Mouse (Mus musculus) hindbrain, embryonic 13.5 days (tissue): ENCODE data around the gene Cdc27. TPM values are rescaled to one million over a fixed set of nuclear protein-coding genes. Genes with fewer than 3 reads are reported as not detected.
A peak's percentile ranks its signal among the peaks of the same experiment; 100 is the strongest.

Experiments used
- ATAC-seq: fragments of 200-750 bp; cut with Nextera tagmentation; 2 replicates; pipeline ENCODE4 v1.8.0; 2017; ENCODE audit warnings: moderate TSS enrichment; ENCODE audit not compliant: low FRiP score
- H3K27ac ChIP-seq: fragments of 300-500 bp; sonication (generic); 2 replicates; pipeline ENCODE4 v1.5.1; 2015; ENCODE audit warnings: inconsistent platforms, mild to moderate bottlenecking, moderate library complexity
- H3K27me3 ChIP-seq: fragments of 300-500 bp; sonication (generic); 2 replicates; pipeline ENCODE4 v1.6.1; 2015; ENCODE audit warnings: mild to moderate bottlenecking, inconsistent platforms
- H3K36me3 ChIP-seq: fragments of 300-500 bp; sonication (generic); 2 replicates; pipeline ENCODE4 v1.6.1; 2015; ENCODE audit warnings: mild to moderate bottlenecking, inconsistent platforms
- H3K4me1 ChIP-seq: fragments of 300-500 bp; sonication (generic); replicated peaks from 2 replicates; pipeline ENCODE4 v1.6.1; 2015; ENCODE audit warnings: inconsistent platforms
- H3K4me2 ChIP-seq: fragments of 300-500 bp; sonication (generic); 2 replicates; pipeline ENCODE4 v1.6.1; 2015; ENCODE audit warnings: inconsistent platforms, mild to moderate bottlenecking, moderate library complexity
- H3K4me3 ChIP-seq: fragments of 300-500 bp; sonication (generic); 2 replicates; pipeline ENCODE4 v1.5.1; 2015; ENCODE audit warnings: mild to moderate bottlenecking, inconsistent platforms
- H3K9ac ChIP-seq: fragments of 300-500 bp; sonication (generic); 2 replicates; pipeline ENCODE4 v1.6.1; 2015; ENCODE audit warnings: mild to moderate bottlenecking, inconsistent platforms
- H3K9me3 ChIP-seq: fragments of 300-500 bp; sonication (generic); 2 replicates; pipeline ENCODE4 v1.6.1; 2016; ENCODE audit warnings: inconsistent platforms
- WGBS: fragments of 180-500 bp; shearing (Covaris S2); methylation state at CpG from one replicate; pipeline ENCODE4 v1.1.7; 2015; 5-methylcytosine and 5-hydroxymethylcytosine counted together
- polyA plus RNA-seq: library from polyadenylated mRNA; unstranded; fragments of >200 nt; fragmentation: Nextera tagmentation; extraction: Ambion mirVana; gene quantifications from 2 replicates; pipeline ENCODE4 v1.2.1, GENCODE M21; 2015

Cdc27 gene
- 38.7 and 39.6 TPM in 2 replicates for polyA plus RNA-seq

- ATAC-seq: peak; percentile 95
- peak within 1 kb of the TSS; percentile 90 for H3K27ac ChIP-seq
- H3K27me3 ChIP-seq: 0 out of 2 replicates have a peak, but pooled peaks cover 2% of the 10 kb centered on the region
- peak within 1 kb of the TSS; percentile 87 for H3K4me3 ChIP-seq
- no peaks in the 10 kb centered on the region for H3K9me3 ChIP-seq
- H3K9ac ChIP-seq: peak within 1 kb of the TSS; percentile 99
- no peaks in the 10 kb centered on the region for H3K36me3 ChIP-seq
- H3K4me2 ChIP-seq: peak within 1 kb of the TSS; percentile 75
- peaks cover 28% of the 10 kb centered on the region for H3K4me1 ChIP-seq
- WGBS: under 1% methylated on average over 35 of the region's 35 CpGs
Measured at GRCm38 (mm10) chr11:104550406-104550974, at the start of gene Cdc27, which contains the start of gene Myl4. Gene Cdc27 (minus strand): TSS chr11:104550620. Gene Myl4 (plus strand): TSS chr11:104550663.

GRCm38 (mm10) chr11:104599265-104599945 is 49.0 kb upstream of the Cdc27 start:
- ATAC-seq: no peak
- WGBS: 90% methylated on average over 13 of the region's 13 CpGs

GRCm38 (mm10) chr11:104596365-104596764 is 45.9 kb upstream of the Cdc27 start:
- ATAC-seq: no peak
- WGBS: 84% methylated on average over 10 of the region's 10 CpGs
- Histone ChIP-seq H3K27ac (no peak overlapping the region), H3K4me1 (no peaks in the 10 kb centered on the region), H3K27me3 (no peaks in the 10 kb centered on the region), H3K4me3 (no peak overlapping the region), H3K4me2 (no peak overlapping the region), H3K9me3 (no peaks in the 10 kb centered on the region), H3K9ac (no peak overlapping the region), H3K36me3 (no peaks in the 10 kb centered on the region)

More at GRCm38 (mm10) chr11:104599265-104599945, 49.0 kb upstream of the Cdc27 start:
- Histone ChIP-seq H3K27me3 (no peaks in the 10 kb centered on the region), H3K9me3 (no peaks in the 10 kb centered on the region), H3K4me2 (no peak overlapping the region), H3K36me3 (no peaks in the 10 kb centered on the region), H3K9ac (no peak overlapping the region), H3K4me3 (no peak overlapping the region), H3K4me1 (no peaks in the 10 kb centered on the region), H3K27ac (no peak overlapping the region)

- H3K27me3 ChIP-seq: no peaks in the 10 kb centered on the region
- no peak overlapping the region for H3K4me2 ChIP-seq
- H3K9me3 ChIP-seq: 0 out of 2 replicates have a peak, but pooled peaks cover 5% of the 10 kb centered on the region
- H3K9ac ChIP-seq: no peak overlapping the region
- H3K36me3 ChIP-seq: no peaks in the 10 kb centered on the region
- no peak overlapping the region for H3K4me3 ChIP-seq
- H3K27ac ChIP-seq: no peak overlapping the region
- ATAC-seq: no peak
- H3K4me1 ChIP-seq: no peaks in the 10 kb centered on the region
- WGBS: 76% methylated on average over 13 of the region's 13 CpGs
Measured at GRCm38 (mm10) chr11:104592066-104592835, 41.8 kb upstream of the Cdc27 start.

GRCm38 (mm10) chr11:104590148-104590547 is 39.7 kb upstream of the Cdc27 start:
- peak; percentile 71 for ATAC-seq
- H3K4me3 ChIP-seq: no peak overlapping the region
- no peaks in the 10 kb centered on the region for H3K36me3 ChIP-seq
- H3K27me3 ChIP-seq: no peaks in the 10 kb centered on the region
- 7% methylated on average over 8 of the region's 8 CpGs for WGBS
- H3K4me2 ChIP-seq: no peak overlapping the region
- no peaks in the 10 kb centered on the region for H3K4me1 ChIP-seq
- no peak overlapping the region for H3K9ac ChIP-seq
- 0 out of 2 replicates have a peak, but pooled peaks cover 5% of the 10 kb centered on the region for H3K9me3 ChIP-seq
- no peak overlapping the region for H3K27ac ChIP-seq

- Histone ChIP-seq H3K4me2 (no peak overlapping the region), H3K9me3 (0 out of 2 replicates have a peak, but pooled peaks cover 5% of the 10 kb centered on the region), H3K27me3 (no peaks in the 10 kb centered on the region), H3K9ac (no peak overlapping the region), H3K36me3 (no peaks in the 10 kb centered on the region), H3K27ac (no peak overlapping the region), H3K4me3 (no peak overlapping the region), H3K4me1 (no peaks in the 10 kb centered on the region)
- ATAC-seq: no peak
- 89% methylated on average over 1 of the region's 1 CpGs for WGBS
Measured at GRCm38 (mm10) chr11:104589570-104589969, 39.1 kb upstream of the Cdc27 start.

GRCm38 (mm10) chr11:104588513-104588912 is 38.1 kb upstream of the Cdc27 start:
- 90% methylated on average over 2 of the region's 2 CpGs for WGBS
- no peak overlapping the region for H3K9ac ChIP-seq
- H3K27me3 ChIP-seq: no peaks in the 10 kb centered on the region
- no peak overlapping the region for H3K4me3 ChIP-seq
- H3K4me1 ChIP-seq: no peaks in the 10 kb centered on the region
- H3K36me3 ChIP-seq: no peaks in the 10 kb centered on the region
- H3K27ac ChIP-seq: no peak overlapping the region
- 0 out of 2 replicates have a peak, but pooled peaks cover 5% of the 10 kb centered on the region for H3K9me3 ChIP-seq
- ATAC-seq: no peak
- no peak overlapping the region for H3K4me2 ChIP-seq

GRCm38 (mm10) chr11:104587904-104588303 is 37.5 kb upstream of the Cdc27 start:
- H3K36me3 ChIP-seq: no peaks in the 10 kb centered on the region
- H3K4me3 ChIP-seq: no peak overlapping the region
- 0 out of 2 replicates have a peak, but pooled peaks cover 5% of the 10 kb centered on the region for H3K9me3 ChIP-seq
- no peaks in the 10 kb centered on the region for H3K4me1 ChIP-seq
- H3K4me2 ChIP-seq: no peak overlapping the region
- ATAC-seq: no peak
- no peak overlapping the region for H3K27ac ChIP-seq
- no peak overlapping the region for H3K9ac ChIP-seq
- 96% methylated on average over 9 of the region's 9 CpGs for WGBS
- H3K27me3 ChIP-seq: no peaks in the 10 kb centered on the region

- Histone ChIP-seq H3K4me1 (no peaks in the 10 kb centered on the region), H3K9me3 (0 out of 2 replicates have a peak, but pooled peaks cover 5% of the 10 kb centered on the region), H3K4me3 (no peak overlapping the region), H3K9ac (no peak overlapping the region), H3K4me2 (no peak overlapping the region), H3K36me3 (no peaks in the 10 kb centered on the region), H3K27ac (no peak overlapping the region), H3K27me3 (no peaks in the 10 kb centered on the region)
- ATAC-seq: no peak
- WGBS: 83% methylated on average over 5 of the region's 5 CpGs
Measured at GRCm38 (mm10) chr11:104585495-104585894, 35.1 kb upstream of the Cdc27 start.

GRCm38 (mm10) chr11:104582630-104583364 is 32.4 kb upstream of the Cdc27 start:
- Histone ChIP-seq H3K9me3 (no peaks in the 10 kb centered on the region), H3K27me3 (no peaks in the 10 kb centered on the region), H3K9ac (no peak overlapping the region), H3K4me3 (no peak overlapping the region), H3K4me1 (no peaks in the 10 kb centered on the region), H3K4me2 (no peak overlapping the region), H3K36me3 (no peaks in the 10 kb centered on the region), H3K27ac (no peak overlapping the region)
- 61% methylated on average over 13 of the region's 13 CpGs for WGBS
- ATAC-seq: no peak

GRCm38 (mm10) chr11:104582308-104582606 is 31.8 kb upstream of the Cdc27 start:
- H3K4me2 ChIP-seq: no peak overlapping the region
- 94% methylated on average over 2 of the region's 2 CpGs for WGBS
- H3K36me3 ChIP-seq: no peaks in the 10 kb centered on the region
- H3K4me3 ChIP-seq: no peak overlapping the region
- H3K4me1 ChIP-seq: no peaks in the 10 kb centered on the region
- no peak for ATAC-seq
- no peaks in the 10 kb centered on the region for H3K27me3 ChIP-seq
- H3K9ac ChIP-seq: no peak overlapping the region
- no peaks in the 10 kb centered on the region for H3K9me3 ChIP-seq
- H3K27ac ChIP-seq: no peak overlapping the region
